Mouse (Mus musculus) liver, embryonic 13.5 days (tissue): ENCODE data around the gene Lhx2. TPM values are rescaled to one million over a fixed set of nuclear protein-coding genes. Genes with fewer than 3 reads are reported as not detected.

Experiments
- ATAC-seq: fragments of 200-750 bp; cut with Nextera tagmentation; 2 replicates; pipeline ENCODE4 v1.8.0; 2017; ENCODE audit warnings: low read depth, mild to moderate bottlenecking, moderate number of reproducible peaks, moderate library complexity
- DNase-seq: peaks from one replicate; pipeline ENCODE4 v3.0.0; 2022
- H3K27ac ChIP-seq: fragments of 300-500 bp; sonication (generic); 2 replicates; pipeline ENCODE4 v1.5.1; 2015; ENCODE audit warnings: moderate library complexity, mild to moderate bottlenecking, inconsistent platforms
- H3K27me3 ChIP-seq: fragments of 300-500 bp; sonication (generic); 2 replicates; pipeline ENCODE4 v1.6.1; 2015; ENCODE audit warnings: mild to moderate bottlenecking, inconsistent platforms
- H3K36me3 ChIP-seq: fragments of 300-500 bp; sonication (generic); 2 replicates; pipeline ENCODE4 v1.6.1; 2015; ENCODE audit warnings: mild to moderate bottlenecking, inconsistent platforms
- H3K4me1 ChIP-seq: fragments of 300-500 bp; sonication (generic); replicated peaks from 2 replicates; pipeline ENCODE4 v1.6.1; 2015; ENCODE audit warnings: inconsistent platforms
- H3K4me2 ChIP-seq: fragments of 300-500 bp; sonication (generic); 2 replicates; pipeline ENCODE4 v1.6.1; 2015; ENCODE audit warnings: inconsistent platforms, mild to moderate bottlenecking, moderate library complexity
- H3K4me3 ChIP-seq: fragments of 300-500 bp; sonication (generic); replicated peaks from 2 replicates; pipeline ENCODE4 v1.5.1; 2015; ENCODE audit warnings: mild to moderate bottlenecking, inconsistent platforms
- H3K9ac ChIP-seq: fragments of 300-500 bp; sonication (generic); 2 replicates; pipeline ENCODE4 v1.6.1; 2015; ENCODE audit warnings: mild to moderate bottlenecking, inconsistent platforms
- H3K9me3 ChIP-seq: fragments of 300-500 bp; sonication (generic); replicated peaks from 2 replicates; pipeline ENCODE4 v1.6.1; 2016; ENCODE audit warnings: inconsistent platforms
- WGBS: fragments of 180-500 bp; shearing (Covaris S2); methylation state at CpG from one replicate; pipeline ENCODE4 v1.1.7; 2015; ENCODE audit not compliant: insufficient replicate concordance; 5-methylcytosine and 5-hydroxymethylcytosine counted together
- polyA plus RNA-seq: library from polyadenylated mRNA; unstranded; fragments of >200 nt; fragmentation: Nextera tagmentation; extraction: Ambion mirVana; gene quantifications from 2 replicates; pipeline ENCODE4 v1.2.1, GENCODE M21; 2015

Gene Lhx2
- polyA plus RNA-seq, 1 experiment from 2014 or later, result 2.9 TPM

- H3K27me3 ChIP-seq, result peaks cover 96% of the 10 kb centered on the region
- H3K27ac ChIP-seq, result no peak overlapping the region
- no peaks in the 10 kb centered on the region for H3K9me3 ChIP-seq
- H3K4me3 ChIP-seq, result no peak overlapping the region
- no peak for DNase-seq
- H3K4me2 ChIP-seq, result no peak overlapping the region
- H3K4me1 ChIP-seq, result peaks cover 5% of the 10 kb centered on the region; the same call in 1 of the 2 replicates
- no peaks in the 10 kb centered on the region for H3K36me3 ChIP-seq
- 10% methylated on average over 9 of the region's 9 CpGs for WGBS
- no peak for ATAC-seq
- no peak overlapping the region for H3K9ac ChIP-seq
Observed at GRCm38 (mm10) chr2:38367023-38367422, 27.9 kb downstream of the Lhx2 start.

DNA sequence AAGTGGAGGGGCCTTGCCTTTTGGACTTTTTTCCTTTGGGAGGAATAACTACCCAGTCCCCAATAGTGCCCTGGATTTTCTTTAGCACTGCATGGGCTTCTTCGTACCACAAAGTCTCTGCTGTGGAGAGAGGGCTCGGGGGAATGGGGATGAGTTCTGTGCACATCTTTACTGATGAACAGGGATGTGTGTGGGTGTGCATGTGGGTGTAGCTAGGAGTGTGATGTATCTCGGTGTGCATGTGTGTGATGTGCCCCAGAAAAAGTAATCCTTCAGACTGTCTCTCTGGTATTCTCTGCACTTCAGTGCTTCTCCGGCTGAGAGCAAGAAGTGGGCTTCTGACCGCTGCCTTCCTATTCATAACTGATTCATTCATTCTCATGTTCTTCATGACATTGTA is 28.8 kb downstream of the Lhx2 start:
- no peaks in the 10 kb centered on the region for H3K9me3 ChIP-seq
- no peak overlapping the region for H3K27ac ChIP-seq
- WGBS, result 55% methylated on average over 5 of the region's 5 CpGs
- H3K4me2 ChIP-seq, result no peak overlapping the region
- no peak for DNase-seq
- peaks cover 96% of the 10 kb centered on the region for H3K27me3 ChIP-seq
- H3K4me3 ChIP-seq, result no peak overlapping the region
- no peaks in the 10 kb centered on the region for H3K36me3 ChIP-seq
- no peak overlapping the region for H3K9ac ChIP-seq
- peaks cover 5% of the 10 kb centered on the region; the same call in 1 of the 2 replicates for H3K4me1 ChIP-seq
- ATAC-seq, result no peak

GRCm38 (mm10) chr2:38368746-38369330 is 29.8 kb downstream of the Lhx2 start:
- Histone ChIP-seq H3K9me3 (no peaks in the 10 kb centered on the region), H3K27ac (no peak overlapping the region), H3K4me2 (peak overlapping the region; percentile 50), H3K36me3 (no peaks in the 10 kb centered on the region), H3K4me3 (peak overlapping the region; percentile 27), H3K4me1 (peaks cover 5% of the 10 kb centered on the region; the same call in 1 of the 2 replicates), H3K27me3 (peaks cover 96% of the 10 kb centered on the region), H3K9ac (no peak overlapping the region)
- WGBS, result 7% methylated on average over 31 of the region's 31 CpGs
- peak; percentile 45 for DNase-seq
- ATAC-seq, result peak; percentile 69

- no peaks in the 10 kb centered on the region for H3K36me3 ChIP-seq
- no peak overlapping the region for H3K27ac ChIP-seq
- ATAC-seq, result peak; percentile 12; the same call in 1 of the 2 replicates
- H3K27me3 ChIP-seq, result peaks cover 98% of the 10 kb centered on the region
- no peak overlapping the region for H3K9ac ChIP-seq
- peak overlapping the region; percentile 31; the same call in 1 of the 2 replicates for H3K4me2 ChIP-seq
- WGBS, result 3% methylated on average over 20 of the region's 20 CpGs
- H3K4me3 ChIP-seq, result no peak overlapping the region
- peaks cover 6% of the 10 kb centered on the region for H3K4me1 ChIP-seq
- DNase-seq, result peak; percentile 17
- H3K9me3 ChIP-seq, result no peaks in the 10 kb centered on the region
Observed at GRCm38 (mm10) chr2:38375606-38376304, 36.7 kb downstream of the Lhx2 start.

DNA sequence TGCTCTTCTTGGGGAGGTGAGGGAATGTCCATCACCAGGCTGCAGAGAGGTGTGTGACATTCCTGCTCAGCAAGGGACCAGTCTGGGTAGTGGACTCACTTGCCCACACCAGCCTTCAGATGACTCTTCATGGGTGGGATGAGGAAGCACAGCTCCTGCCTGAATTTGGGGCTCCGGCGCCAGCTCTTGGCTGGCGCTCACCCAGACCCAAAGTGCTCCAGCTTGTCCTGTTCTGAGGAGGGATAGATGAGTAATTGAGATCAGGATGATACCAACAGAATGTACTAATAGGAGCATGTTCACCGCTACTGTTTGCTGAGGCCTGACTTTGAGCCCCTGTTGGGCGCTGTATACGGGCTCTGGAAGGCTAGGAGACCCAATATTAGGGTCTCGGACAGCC is 38.2 kb downstream of the Lhx2 start:
- Histone ChIP-seq H3K9me3 (no peaks in the 10 kb centered on the region), H3K4me1 (peaks cover 6% of the 10 kb centered on the region), H3K9ac (no peak overlapping the region), H3K4me3 (no peak overlapping the region), H3K36me3 (no peaks in the 10 kb centered on the region), H3K27ac (no peak overlapping the region), H3K4me2 (no peak overlapping the region), H3K27me3 (peaks cover 93% of the 10 kb centered on the region)
- 83% methylated on average over 7 of the region's 7 CpGs for WGBS
- DNase-seq (no peak), ATAC-seq (no peak)

GRCm38 (mm10) chr2:38378346-38378745 is 39.3 kb downstream of the Lhx2 start:
- Histone ChIP-seq H3K4me1 (peaks cover 6% of the 10 kb centered on the region), H3K4me2 (no peak overlapping the region), H3K4me3 (no peak overlapping the region), H3K9me3 (no peaks in the 10 kb centered on the region), H3K27me3 (peaks cover 90% of the 10 kb centered on the region), H3K9ac (no peak overlapping the region), H3K27ac (no peak overlapping the region), H3K36me3 (no peaks in the 10 kb centered on the region)
- 16% methylated on average over 5 of the region's 5 CpGs for WGBS
- DNase-seq (no peak), ATAC-seq (no peak)

GRCm38 (mm10) chr2:38378849-38379545 is 39.9 kb downstream of the Lhx2 start:
- Histone ChIP-seq H3K4me1 (peaks cover 6% of the 10 kb centered on the region), H3K4me3 (peak overlapping the region; percentile 21), H3K9me3 (no peaks in the 10 kb centered on the region), H3K27ac (no peak overlapping the region), H3K9ac (no peak overlapping the region), H3K27me3 (peaks cover 84% of the 10 kb centered on the region), H3K36me3 (no peaks in the 10 kb centered on the region), H3K4me2 (peak overlapping the region; percentile 35)
- ATAC-seq, result no peak
- WGBS, result 7% methylated on average over 29 of the region's 29 CpGs
- no peak for DNase-seq

DNA sequence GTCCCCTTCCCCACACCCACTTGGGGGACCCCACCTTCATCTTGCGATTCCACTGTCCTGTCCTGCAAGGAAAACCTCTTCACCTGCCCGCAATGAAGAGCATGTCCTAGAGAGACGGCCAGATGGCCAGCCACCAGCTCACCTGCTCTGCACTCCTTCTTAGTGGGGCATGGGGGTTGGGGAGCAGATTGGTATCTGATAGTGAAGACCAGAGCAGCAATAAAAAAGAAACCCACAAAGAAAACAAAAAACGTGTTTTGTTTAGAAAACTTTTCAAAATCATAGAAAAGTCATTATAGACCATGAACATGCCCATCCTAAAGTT is 40.4 kb downstream of the Lhx2 start:
- no peak overlapping the region for H3K9ac ChIP-seq
- DNase-seq, result no peak
- peaks cover 79% of the 10 kb centered on the region for H3K27me3 ChIP-seq
- H3K36me3 ChIP-seq, result no peaks in the 10 kb centered on the region
- no peak for ATAC-seq
- peak overlapping the region; percentile 35 for H3K4me2 ChIP-seq
- no peak overlapping the region for H3K27ac ChIP-seq
- peaks cover 6% of the 10 kb centered on the region for H3K4me1 ChIP-seq
- H3K9me3 ChIP-seq, result no peaks in the 10 kb centered on the region
- WGBS, result 6% methylated on average over 4 of the region's 4 CpGs
- H3K4me3 ChIP-seq, result peak overlapping the region; percentile 21

GRCm38 (mm10) chr2:38380136-38381083 is 41.3 kb downstream of the Lhx2 start:
- ATAC-seq, result no peak
- H3K27me3 ChIP-seq, result peaks cover 71% of the 10 kb centered on the region
- H3K4me1 ChIP-seq, result peaks cover 6% of the 10 kb centered on the region
- no peak overlapping the region for H3K4me3 ChIP-seq
- no peaks in the 10 kb centered on the region for H3K36me3 ChIP-seq
- no peaks in the 10 kb centered on the region for H3K9me3 ChIP-seq
- 25% methylated on average over 10 of the region's 10 CpGs for WGBS
- DNase-seq, result no peak
- H3K4me2 ChIP-seq, result no peak overlapping the region
- H3K27ac ChIP-seq, result no peak overlapping the region
- H3K9ac ChIP-seq, result no peak overlapping the region

GRCm38 (mm10) chr2:38387568-38388262 is 48.6 kb downstream of the Lhx2 start:
- no peak overlapping the region for H3K27ac ChIP-seq
- H3K4me2 ChIP-seq, result no peak overlapping the region
- DNase-seq (no peak), ATAC-seq (no peak)
- WGBS, result 62% methylated on average over 10 of the region's 10 CpGs
- H3K4me3 ChIP-seq, result no peak overlapping the region
- H3K4me1 ChIP-seq, result no peaks in the 10 kb centered on the region
- no peaks in the 10 kb centered on the region for H3K36me3 ChIP-seq
- peaks cover 5% of the 10 kb centered on the region; the same call in 1 of the 2 replicates for H3K27me3 ChIP-seq
- H3K9me3 ChIP-seq, result no peaks in the 10 kb centered on the region
- no peak overlapping the region for H3K9ac ChIP-seq
